Mouse (Mus musculus) lung, postnatal 36 days (tissue): ENCODE measurements around the gene Ddx51.

Experiments used
- DNase-seq: peaks from one replicate; pipeline ENCODE4 v3.0.0; 2022; ENCODE audit warnings: mixed read lengths

Gene Ddx51

DNA sequence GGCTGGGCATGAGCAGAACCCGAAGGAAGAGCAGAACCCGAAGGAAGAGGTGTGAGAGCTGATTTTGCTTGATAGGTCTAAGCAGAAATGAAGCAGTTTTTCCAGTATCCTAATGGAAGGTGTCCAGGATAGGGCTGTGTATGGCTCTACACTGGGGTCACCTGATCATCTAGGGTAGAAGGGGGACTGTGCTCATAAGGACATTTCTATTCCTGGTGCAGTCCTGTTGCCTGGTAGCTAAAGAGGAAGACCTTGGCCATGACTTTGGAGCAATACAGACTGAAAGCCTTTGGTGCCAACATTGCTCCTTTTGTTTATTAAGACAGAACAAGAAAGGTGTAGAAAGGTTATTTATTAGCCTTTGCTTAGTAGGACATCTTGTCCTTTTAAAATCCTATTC is 10.8 kb downstream of the Ddx51 start:
- DNase-seq = no peak

- DNase-seq = no peak
These were observed 11.6 kb downstream of the Ddx51 start for GRCm38 (mm10) chr5:110664750-110665269.

GRCm38 (mm10) chr5:110665486-110666121 is 12.4 kb downstream of the Ddx51 start:
- DNase-seq = no peak

- no peak for DNase-seq
These were observed 28.8 kb downstream of the Ddx51 start for GRCm38 (mm10) chr5:110682041-110682440.

DNA sequence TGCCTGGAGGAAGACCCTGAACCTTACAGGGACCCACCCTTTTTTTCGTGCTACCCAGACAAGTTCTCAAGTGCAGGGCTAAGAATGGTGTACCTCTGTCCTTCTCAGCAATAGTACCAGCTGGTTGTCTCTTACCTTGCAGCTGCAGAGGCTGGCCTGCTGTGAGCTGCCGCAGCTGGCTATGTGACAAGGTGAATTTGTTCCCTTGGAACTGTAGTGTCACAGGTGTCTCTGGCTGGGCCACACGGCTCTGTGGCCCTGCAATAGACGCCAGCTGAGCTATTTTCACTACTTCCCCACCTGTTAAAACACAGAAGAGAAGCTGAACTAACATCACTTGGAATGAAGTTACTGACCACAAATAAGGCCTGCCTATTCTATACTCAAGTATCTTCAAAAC is 45.4 kb downstream of the Ddx51 start:
- no peak for DNase-seq

- DNase-seq = peak; percentile 57
These were observed 50.8 kb downstream of the Ddx51 start for GRCm38 (mm10) chr5:110704004-110704403.

DNA sequence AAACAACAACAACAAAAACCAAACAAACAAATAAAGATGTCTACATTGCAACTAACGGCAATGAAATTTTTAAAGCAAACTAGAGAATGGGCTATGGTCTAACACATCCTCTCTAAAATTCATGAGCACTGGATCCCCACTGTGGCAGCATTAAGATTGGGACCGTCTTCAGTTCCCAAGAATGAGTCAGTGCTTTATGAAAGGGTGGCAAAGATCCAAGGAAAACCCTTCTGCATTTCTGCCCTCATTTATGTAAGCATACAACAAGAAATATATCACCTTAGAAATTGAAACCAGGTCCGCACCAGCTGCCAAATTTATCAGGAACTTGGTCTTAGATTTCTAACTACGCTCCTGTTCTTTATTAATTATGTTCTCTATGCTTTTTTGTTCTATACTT is 56.0 kb downstream of the Ddx51 start:
- no peak for DNase-seq
